Mouse (Mus musculus) ovary, adult 10 weeks (tissue): ENCODE data around the gene Edc3. TPM values are rescaled to one million over a fixed set of nuclear protein-coding genes. Genes with fewer than 3 reads are reported as not detected.

Source experiments
- polyA plus RNA-seq: library from polyadenylated mRNA; stranded (reverse); fragments of 350-450 nt; fragmentation: Illumina TruSeq; extraction: RNeasy Lipid Tissue Mini Kit (QIAGEN cat#74804); gene quantifications from one replicate; pipeline ENCODE4 v1.2.3, GENCODE M21; 2014

Gene Edc3
- polyA plus RNA-seq, result 5.1 TPM

GRCm38 (mm10) chr9:57708068-57708719 is at the start of gene Edc3:
Gene Edc3, plus strand, starts transcription at chr9:57708540.

GRCm38 (mm10) chr9:57683520-57683919 is 24.8 kb upstream of the Edc3 start, which contains the start of gene Cyp1a2:
Gene Cyp1a2, minus strand, starts transcription at chr9:57683703.

GRCm38 (mm10) chr9:57687751-57688150 is 20.6 kb upstream of the Edc3 start, which contains the start of gene Cyp1a1:
Gene Cyp1a1, plus strand, starts transcription at chr9:57687928.

GRCm38 (mm10) chr9:57765364-57766351 is 57.3 kb downstream of the Edc3 start, which contains the start of gene Clk3:
Gene Clk3, minus strand, starts transcription at chr9:57765860.

Other genes with a start within 250 kb of the Edc3 start
- 3.6 TPM for gene Scamp5, start 240.5 kb upstream of the Edc3 start, polyA plus RNA-seq
- gene Rpp25, start 204.5 kb upstream of the Edc3 start, polyA plus RNA-seq, result 1.9 TPM
- gene Cox5a, start 187.3 kb upstream of the Edc3 start, polyA plus RNA-seq, result 247 TPM
- gene Fam219b, start 171.0 kb upstream of the Edc3 start, polyA plus RNA-seq, result 7.9 TPM
- gene Mpi, start 155.8 kb upstream of the Edc3 start, polyA plus RNA-seq, result 8.7 TPM
- 16.2 TPM for gene Scamp2, start 147.6 kb upstream of the Edc3 start, polyA plus RNA-seq
- gene Ulk3, start 119.1 kb upstream of the Edc3 start, polyA plus RNA-seq, result 4.5 TPM
- gene Cplx3, start 102.3 kb upstream of the Edc3 start, polyA plus RNA-seq, result not detected
- not detected for gene Lman1l, start 87.8 kb upstream of the Edc3 start, polyA plus RNA-seq
- gene Csk, start 54.9 kb upstream of the Edc3 start, polyA plus RNA-seq, result 3.6 TPM
- not detected for gene Cyp1a2, start 24.8 kb upstream of the Edc3 start, polyA plus RNA-seq
- not detected for gene Cyp1a1, start 20.6 kb upstream of the Edc3 start, polyA plus RNA-seq
- gene Clk3, start 57.3 kb downstream of the Edc3 start, polyA plus RNA-seq, result 46.3 TPM
- gene Arid3b, start 128.3 kb downstream of the Edc3 start, polyA plus RNA-seq, result 0.86 TPM
- gene Ubl7, start 202.4 kb downstream of the Edc3 start, polyA plus RNA-seq, result 50.8 TPM
- 10.1 TPM for gene Sema7a, start 231.6 kb downstream of the Edc3 start, polyA plus RNA-seq